Mouse (Mus musculus) limb, embryonic 11.5 days (tissue): ENCODE measurements around the gene Phldb1. TPM values are rescaled to one million over a fixed set of nuclear protein-coding genes. Genes with fewer than 3 reads are reported as not detected.

Source experiments
- ATAC-seq: fragments of 200-750 bp; cut with Nextera tagmentation; 2 replicates; pipeline ENCODE4 v1.8.0; 2017; ENCODE audit warnings: low read depth; ENCODE audit not compliant: insufficient number of reproducible peaks, low FRiP score, low TSS enrichment
- DNase-seq: peaks from one replicate; pipeline ENCODE4 v3.0.0-alpha.2; 2015; ENCODE audit warnings: low spot score
- H3K27ac ChIP-seq: fragments of 300-500 bp; sonication (generic); replicated peaks from 2 replicates; pipeline ENCODE4 v1.5.1; 2014; ENCODE audit warnings: low read depth, mild to moderate bottlenecking, low read length
- H3K27me3 ChIP-seq: fragments of 300-500 bp; sonication (generic); 2 replicates; pipeline ENCODE4 v1.6.1; 2014; ENCODE audit warnings: mild to moderate bottlenecking, low read length, mixed read lengths; ENCODE audit not compliant: control insufficient read depth, insufficient read depth
- H3K36me3 ChIP-seq: fragments of 300-500 bp; sonication (generic); 2 replicates; pipeline ENCODE4 v1.6.1; 2014; ENCODE audit warnings: mild to moderate bottlenecking, low read length, moderate library complexity, mixed read lengths; ENCODE audit not compliant: control insufficient read depth, insufficient read depth
- H3K4me1 ChIP-seq: fragments of 300-500 bp; sonication (generic); 2 replicates; pipeline ENCODE4 v1.6.1; 2014; ENCODE audit warnings: low read length, mixed read lengths; ENCODE audit not compliant: control insufficient read depth, insufficient read depth
- H3K4me2 ChIP-seq: fragments of 300-500 bp; sonication (generic); 2 replicates; pipeline ENCODE4 v1.6.1; 2014; ENCODE audit warnings: low read depth, mild to moderate bottlenecking, moderate library complexity; ENCODE audit not compliant: severe bottlenecking
- H3K4me3 ChIP-seq: fragments of 300-500 bp; sonication (generic); 2 replicates; pipeline ENCODE4 v1.5.1; 2014; ENCODE audit warnings: low read depth, low read length
- H3K9ac ChIP-seq: fragments of 300-500 bp; sonication (generic); 2 replicates; pipeline ENCODE4 v1.6.1; 2014; ENCODE audit warnings: mild to moderate bottlenecking, low read length
- H3K9me3 ChIP-seq: fragments of 300-500 bp; sonication (generic); 2 replicates; pipeline ENCODE4 v1.6.1; 2016; ENCODE audit warnings: low read length; ENCODE audit not compliant: control insufficient read depth
- WGBS: fragments of 180-500 bp; shearing (Covaris S2); extraction: QIAGEN DNeasy Blood & Tissue Kit; methylation state at CpG from one replicate; pipeline ENCODE4 v1.1.7; 2014; 5-methylcytosine and 5-hydroxymethylcytosine counted together
- polyA plus RNA-seq: library from polyadenylated mRNA; unstranded; fragments of >200 nt; fragmentation: Nextera tagmentation; extraction: Ambion mirVana; gene quantifications from 2 replicates; pipeline ENCODE4 v1.2.1, GENCODE M21; 2014

The Phldb1 gene
- polyA plus RNA-seq, 1 experiment from 2014 or later: 41.6 TPM

- Histone ChIP-seq H3K4me3 (no peak overlapping the region), H3K36me3 (peaks cover 6% of the 10 kb centered on the region; the same call in 1 of the 2 replicates), H3K9ac (no peak overlapping the region), H3K9me3 (no peaks in the 10 kb centered on the region), H3K27ac (no peak overlapping the region), H3K4me2 (no peak overlapping the region), H3K4me1 (peaks cover 13% of the 10 kb centered on the region), H3K27me3 (no peaks in the 10 kb centered on the region)
- ATAC-seq (no peak), DNase-seq (no peak)
- 89% methylated on average over 10 of the region's 10 CpGs for WGBS
These were observed 17.2 kb downstream of the Phldb1 start for GRCm38 (mm10) chr9:44717822-44718242.

GRCm38 (mm10) chr9:44716997-44717821, 17.8 kb downstream of the Phldb1 start:
- H3K4me3 ChIP-seq: no peak overlapping the region
- peaks cover 13% of the 10 kb centered on the region for H3K4me1 ChIP-seq
- no peak for DNase-seq
- no peak for ATAC-seq
- H3K9ac ChIP-seq: no peak overlapping the region
- H3K27me3 ChIP-seq: no peaks in the 10 kb centered on the region
- H3K36me3 ChIP-seq: peaks cover 6% of the 10 kb centered on the region; the same call in 1 of the 2 replicates
- H3K4me2 ChIP-seq: no peak overlapping the region
- no peaks in the 10 kb centered on the region for H3K9me3 ChIP-seq
- no peak overlapping the region for H3K27ac ChIP-seq
- WGBS: 92% methylated on average over 6 of the region's 6 CpGs

- H3K36me3 ChIP-seq: peaks cover 8% of the 10 kb centered on the region; the same call in 1 of the 2 replicates
- WGBS: 95% methylated on average over 29 of the region's 29 CpGs
- H3K9ac ChIP-seq: no peak overlapping the region
- no peak overlapping the region for H3K4me2 ChIP-seq
- H3K4me3 ChIP-seq: no peak overlapping the region
- ATAC-seq (no peak), DNase-seq (no peak)
- no peaks in the 10 kb centered on the region for H3K9me3 ChIP-seq
- H3K27ac ChIP-seq: no peak overlapping the region
- H3K4me1 ChIP-seq: peaks cover 9% of the 10 kb centered on the region
- H3K27me3 ChIP-seq: no peaks in the 10 kb centered on the region
These were observed 19.2 kb downstream of the Phldb1 start for GRCm38 (mm10) chr9:44715705-44716362.

GRCm38 (mm10) chr9:44715109-44715508, 19.9 kb downstream of the Phldb1 start:
- H3K27me3 ChIP-seq: no peaks in the 10 kb centered on the region
- H3K4me2 ChIP-seq: no peak overlapping the region
- WGBS: 85% methylated on average over 17 of the region's 17 CpGs
- peaks cover 2% of the 10 kb centered on the region for H3K4me1 ChIP-seq
- H3K9ac ChIP-seq: no peak overlapping the region
- ATAC-seq: no peak
- no peak overlapping the region for H3K27ac ChIP-seq
- H3K4me3 ChIP-seq: no peak overlapping the region
- DNase-seq: no peak
- H3K9me3 ChIP-seq: no peaks in the 10 kb centered on the region
- peaks cover 10% of the 10 kb centered on the region; the same call in 1 of the 2 replicates for H3K36me3 ChIP-seq

- H3K36me3 ChIP-seq: peaks cover 10% of the 10 kb centered on the region; the same call in 1 of the 2 replicates
- H3K4me2 ChIP-seq: no peak overlapping the region
- H3K9me3 ChIP-seq: no peaks in the 10 kb centered on the region
- no peak overlapping the region for H3K27ac ChIP-seq
- no peak overlapping the region for H3K9ac ChIP-seq
- peaks cover 8% of the 10 kb centered on the region; the same call in 1 of the 2 replicates for H3K4me1 ChIP-seq
- no peaks in the 10 kb centered on the region for H3K27me3 ChIP-seq
- 84% methylated on average over 2 of the region's 2 CpGs for WGBS
- DNase-seq (no peak), ATAC-seq (no peak)
- H3K4me3 ChIP-seq: no peak overlapping the region
These were observed 21.4 kb downstream of the Phldb1 start for GRCm38 (mm10) chr9:44713574-44713973.

GRCm38 (mm10) chr9:44713080-44713479, 21.9 kb downstream of the Phldb1 start:
- Histone ChIP-seq H3K27me3 (no peaks in the 10 kb centered on the region), H3K4me2 (no peak overlapping the region), H3K9me3 (no peaks in the 10 kb centered on the region), H3K4me1 (peaks cover 10% of the 10 kb centered on the region; the same call in 1 of the 2 replicates), H3K27ac (no peak overlapping the region), H3K4me3 (no peak overlapping the region), H3K9ac (no peak overlapping the region), H3K36me3 (peaks cover 8% of the 10 kb centered on the region; the same call in 1 of the 2 replicates)
- 83% methylated on average over 6 of the region's 6 CpGs for WGBS
- ATAC-seq (no peak), DNase-seq (no peak)

- Histone ChIP-seq H3K4me3 (no peak overlapping the region), H3K27ac (no peak overlapping the region), H3K4me2 (no peak overlapping the region), H3K4me1 (peaks cover 14% of the 10 kb centered on the region; the same call in 1 of the 2 replicates), H3K36me3 (peaks cover 8% of the 10 kb centered on the region; the same call in 1 of the 2 replicates), H3K9me3 (no peaks in the 10 kb centered on the region), H3K27me3 (no peaks in the 10 kb centered on the region), H3K9ac (no peak overlapping the region)
- no peak for ATAC-seq
- WGBS: 66% methylated on average over 17 of the region's 17 CpGs
- no peak for DNase-seq
These were observed 23.4 kb downstream of the Phldb1 start for GRCm38 (mm10) chr9:44711602-44712001.

- H3K4me1 ChIP-seq: peaks cover 14% of the 10 kb centered on the region; the same call in 1 of the 2 replicates
- H3K9ac ChIP-seq: no peak overlapping the region
- no peaks in the 10 kb centered on the region for H3K27me3 ChIP-seq
- DNase-seq: no peak
- H3K27ac ChIP-seq: no peak overlapping the region
- ATAC-seq: no peak
- H3K4me2 ChIP-seq: no peak overlapping the region; the same call in 1 of the 2 replicates
- 88% methylated on average over 5 of the region's 5 CpGs for WGBS
- no peaks in the 10 kb centered on the region for H3K9me3 ChIP-seq
- no peak overlapping the region for H3K4me3 ChIP-seq
- H3K36me3 ChIP-seq: peaks cover 8% of the 10 kb centered on the region; the same call in 1 of the 2 replicates
These were observed 24.8 kb downstream of the Phldb1 start for GRCm38 (mm10) chr9:44710213-44710612.
